Mouse (Mus musculus) MEL (cell line): ENCODE data around the gene Crybb1. TPM values are rescaled to one million over a fixed set of nuclear protein-coding genes. Genes with fewer than 3 reads are reported as not detected.

Source experiments
- DNase-seq: peaks from one replicate; pipeline ENCODE4 v3.0.0; 2011; ENCODE audit warnings: low read depth, low spot score
- H3K27ac ChIP-seq: 2 replicates; pipeline ENCODE4 v1.5.1; 2012; ENCODE audit warnings: low read depth, mild to moderate bottlenecking, control low read depth, low read length, moderate library complexity; ENCODE audit not compliant: control insufficient read depth
- H3K27me3 ChIP-seq, 2 experiments: fragments of 150-350 bp in 1 of 2; sonication (generic) in 1 of 2; 2 replicates each; pipeline ENCODE4 v1.6.1; 2012; ENCODE audit warnings: low read length in 2 of 2, mild to moderate bottlenecking in 2 of 2, improper control_type of control experiment in 1 of 2, moderate library complexity in 1 of 2; ENCODE audit not compliant: insufficient read depth in 2 of 2, control insufficient read depth in 1 of 2
- H3K36me3 ChIP-seq, 2 experiments: 2 replicates each; pipeline ENCODE4 v1.6.1; 2012 to 2014; ENCODE audit warnings: low read length in 2 of 2, improper control_type of control experiment in 1 of 2, inconsistent platforms in 1 of 2, mild to moderate bottlenecking in 1 of 2; ENCODE audit not compliant: insufficient read depth in 2 of 2, control insufficient read depth in 1 of 2
- H3K4me1 ChIP-seq, 2 experiments: fragments of 150-350 bp in 1 of 2; sonication (generic) in 1 of 2; 2 replicates each; pipeline ENCODE4 v1.6.1; 2012; ENCODE audit warnings: low read length in 2 of 2, improper control_type of control experiment in 1 of 2, mild to moderate bottlenecking in 1 of 2; ENCODE audit not compliant: insufficient read depth in 2 of 2, control insufficient read depth in 1 of 2
- H3K4me3 ChIP-seq, 2 experiments: fragments of 150-350 bp in 1 of 2; sonication (generic) in 1 of 2; 2 replicates each; pipeline ENCODE4 v1.5.1; 2012; ENCODE audit warnings: low read depth in 2 of 2, low read length in 2 of 2, mild to moderate bottlenecking in 2 of 2, moderate library complexity in 2 of 2, control low read depth in 1 of 2, improper control_type of control experiment in 1 of 2; ENCODE audit not compliant: control insufficient read depth in 1 of 2, insufficient read depth in 1 of 2
- H3K79me2 ChIP-seq: 2 replicates; pipeline ENCODE4 v1.6.1; 2012; ENCODE audit warnings: mild to moderate bottlenecking, low read length, moderate library complexity; ENCODE audit not compliant: control insufficient read depth, poor library complexity, insufficient read depth
- H3K9ac ChIP-seq: 2 replicates; pipeline ENCODE4 v1.6.1; 2012; ENCODE audit warnings: low read depth, mild to moderate bottlenecking, control low read depth, low read length, moderate library complexity; ENCODE audit not compliant: control insufficient read depth, poor library complexity, severe bottlenecking
- H3K9me3 ChIP-seq: fragments of 150-350 bp; sonication (generic); replicated peaks from 2 replicates; pipeline ENCODE4 v1.6.1; 2012; ENCODE audit warnings: mild to moderate bottlenecking, low read length, improper control_type of control experiment, moderate library complexity; ENCODE audit not compliant: insufficient read depth
- BHLHE40 ChIP-seq: IDR thresholded peaks from 2 replicates; pipeline ENCODE4 v1.6.1; 2012; ENCODE audit warnings: low read depth, mild to moderate bottlenecking, inconsistent platforms, low read length, improper control_type of control experiment, borderline replicate concordance
- CTCF ChIP-seq, 3 experiments: IDR thresholded peaks in 2 of 3; conservative IDR thresholded peaks in 1 of 3; 2 replicates each; pipeline ENCODE4 v1.5.1; 2011 to 2012; ENCODE audit warnings: low read length in 3 of 3, low read depth in 2 of 3, mild to moderate bottlenecking in 2 of 3, improper control_type of control experiment in 1 of 3, inconsistent platforms in 1 of 3, mixed read lengths in 1 of 3, moderate library complexity in 1 of 3; ENCODE audit not compliant: control insufficient read depth in 1 of 3, insufficient read depth in 1 of 3, poor library complexity in 1 of 3, severe bottlenecking in 1 of 3
- EP300 ChIP-seq, 2 experiments: IDR thresholded peaks; 2 replicates each; pipeline ENCODE4 v1.6.1; 2011; ENCODE audit warnings: improper control_type of control experiment in 2 of 2, low read length in 2 of 2, low read depth in 1 of 2, mild to moderate bottlenecking in 1 of 2
- GATA1 ChIP-seq: IDR thresholded peaks from 2 replicates; pipeline ENCODE4 v1.6.1; 2011; ENCODE audit warnings: low read depth, low read length, improper control_type of control experiment
- MAFK ChIP-seq: IDR thresholded peaks from 2 replicates; pipeline ENCODE4 v1.6.1; 2011; ENCODE audit warnings: low read depth, mild to moderate bottlenecking, low read length, improper control_type of control experiment, borderline replicate concordance
- MAZ ChIP-seq: IDR thresholded peaks from 2 replicates; pipeline ENCODE4 v1.6.1; 2012; ENCODE audit warnings: low read depth, mild to moderate bottlenecking, inconsistent platforms, low read length, improper control_type of control experiment
- MXI1 ChIP-seq: IDR thresholded peaks from 2 replicates; pipeline ENCODE4 v1.6.1; 2011; ENCODE audit warnings: mild to moderate bottlenecking, low read depth, low read length, improper control_type of control experiment
- NELFE ChIP-seq: IDR thresholded peaks from 2 replicates; pipeline ENCODE4 v1.6.1; 2011; ENCODE audit warnings: low read depth, low read length, improper control_type of control experiment
- NRF1 ChIP-seq: IDR thresholded peaks from 2 replicates; pipeline ENCODE4 v1.6.1; 2014; ENCODE audit warnings: low read depth, mild to moderate bottlenecking, inconsistent platforms, low read length, improper control_type of control experiment, moderate library complexity; ENCODE audit not compliant: poor library complexity, insufficient read depth, severe bottlenecking
- POLR2AphosphoS5 ChIP-seq: IDR thresholded peaks from 2 replicates; pipeline ENCODE4 v1.6.1; 2012; ENCODE audit warnings: low read depth, borderline replicate concordance, mild to moderate bottlenecking, inconsistent platforms, low read length, moderate library complexity, mixed read lengths
- TAL1 ChIP-seq: IDR thresholded peaks from 2 replicates; pipeline ENCODE4 v1.6.1; 2012; ENCODE audit warnings: mild to moderate bottlenecking, inconsistent platforms, low read length, moderate library complexity, mixed read lengths
- TBP ChIP-seq: IDR thresholded peaks from 2 replicates; pipeline ENCODE4 v1.8.0; 2011; ENCODE audit warnings: low read depth, low read length, improper control_type of control experiment
- TCF12 ChIP-seq: IDR thresholded peaks from 2 replicates; pipeline ENCODE4 v1.6.1; 2014; ENCODE audit warnings: low read depth, mild to moderate bottlenecking, inconsistent platforms, low read length, improper control_type of control experiment, moderate library complexity
- USF1 ChIP-seq: IDR thresholded peaks from 2 replicates; pipeline ENCODE4 v1.6.1; 2014; ENCODE audit warnings: low read depth, mild to moderate bottlenecking, inconsistent platforms, low read length, improper control_type of control experiment, moderate library complexity
- ZKSCAN1 ChIP-seq: IDR thresholded peaks from 2 replicates; pipeline ENCODE4 v1.6.1; 2012; ENCODE audit warnings: low read depth, mild to moderate bottlenecking, inconsistent platforms, low read length, improper control_type of control experiment, moderate library complexity
- ZMIZ1 ChIP-seq: IDR thresholded peaks from 2 replicates; pipeline ENCODE4 v1.6.1; 2012; ENCODE audit warnings: low read depth, mild to moderate bottlenecking, inconsistent platforms, low read length, improper control_type of control experiment, moderate library complexity
- polyA plus RNA-seq, 2 experiments: library from polyadenylated mRNA; stranded (reverse) in 1 of 2; unstranded in 1 of 2; fragments of >175 nt in 1 of 2; fragments of >200 nt in 1 of 2; gene quantifications; 2 replicates each; pipeline versions ENCODE4 v1.2.1 to v1.2.4; 2012; ENCODE audit warnings: low replicate concordance in 2 of 2, low read depth in 1 of 2; ENCODE audit not compliant: insufficient read length in 2 of 2, insufficient read depth in 1 of 2, missing spikeins in 1 of 2
- total RNA-seq: library from RNA; depleted of rRNA; stranded (reverse); fragments of 300-350 nt; gene quantifications from 2 replicates; pipeline ENCODE4 v1.2.3, GENCODE M21; 2012

Gene Crybb1
- total and polyA plus RNA-seq, 3 experiments, result 0.24 to 0.27 TPM; not detected in 1

- Histone ChIP-seq H3K4me3 (no peak overlapping the region), H3K9me3 (no peaks in the 10 kb centered on the region)
- DNase-seq, result no peak
- TF ChIP-seq EP300 (IDR thresholded peaks at IDR 0.05; ENCODE audit: low read depth in 1 of 2, low read length in 2 of 2) (no peak), ZMIZ1 (no peak), POLR2AphosphoS5 (no peak), MAZ (no peak), BHLHE40 (no peak), MAFK (no peak), MXI1 (no peak), ZKSCAN1 (no peak), CTCF (IDR thresholded peaks at IDR 0.05 in 2 of 3, conservative IDR thresholded peaks at IDR 0.05 in 1 of 3; ENCODE audit: control insufficient read depth in 1 of 3, insufficient read depth in 1 of 3, low read depth in 2 of 3, low read length in 3 of 3, poor library complexity in 1 of 3, severe bottlenecking in 1 of 3) (no peak), TBP (no peak), TAL1 (no peak), GATA1 (no peak)
- TF ChIP-seq, all 39 proteins: peak for 0
- H3K4me1 ChIP-seq, result peaks cover 3 to 16% of the 10 kb centered on the region in 2 experiments
- peaks cover 0 to 3% of the 10 kb centered on the region in 2 experiments; a peak in 2 of 4 replicates for H3K36me3 ChIP-seq
- H3K27ac ChIP-seq, result no peak overlapping the region
- H3K79me2 ChIP-seq, result no peaks in the 10 kb centered on the region
- H3K27me3 ChIP-seq, result 0 out of 4 replicates have a peak, but pooled peaks cover 0 to 1% of the 10 kb centered on the region in 2 experiments
- no peak overlapping the region for H3K9ac ChIP-seq
Measured at GRCm38 (mm10) chr5:112270764-112271541, 15.3 kb downstream of the Crybb1 start.

- Histone ChIP-seq H3K36me3 (peaks cover 0 to 6% of the 10 kb centered on the region in 2 experiments; a peak in 2 of 4 replicates), H3K27ac (no peak overlapping the region), H3K27me3 (0 out of 4 replicates have a peak, but pooled peaks cover 0 to 1% of the 10 kb centered on the region in 2 experiments), H3K9me3 (no peaks in the 10 kb centered on the region), H3K4me1 (peaks cover 3 to 17% of the 10 kb centered on the region in 2 experiments; a peak in 3 of 4 replicates), H3K4me3 (no peak overlapping the region), H3K79me2 (peaks cover 13% of the 10 kb centered on the region)
- DNase-seq, result no peak
- TF ChIP-seq NRF1 (no peak), NELFE (no peak), USF1 (no peak), TCF12 (no peak)
- TF ChIP-seq, all 39 proteins: peak for 0
- no peak overlapping the region for H3K9ac ChIP-seq
Measured at GRCm38 (mm10) chr5:112272934-112273333, 17.3 kb downstream of the Crybb1 start.
